Mouse (Mus musculus): ENCODE results near the gene Fuca1. TPM values are rescaled to one million over a fixed set of nuclear protein-coding genes. Genes with fewer than 3 reads are reported as not detected.

Gene Fuca1
- total RNA-seq, 4 experiments from 2014 or later, result 29.8 to 40.8 (median 34.6) TPM

- DNase-seq (ENCODE audit: low spot score), result no peak
Observed at GRCm38 (mm10) chr4:135953179-135953578, 32.6 kb downstream of the Fuca1 start.

GRCm38 (mm10) chr4:135954241-135954640 lies 33.7 kb downstream of the Fuca1 start:
- peak; percentile 71 for DNase-seq (ENCODE audit: low spot score)

GRCm38 (mm10) chr4:135955886-135956285 lies 35.4 kb downstream of the Fuca1 start:
- no peak for DNase-seq (ENCODE audit: low spot score)

- DNase-seq (ENCODE audit: low spot score), result no peak
Observed at GRCm38 (mm10) chr4:135958354-135958753, 37.8 kb downstream of the Fuca1 start.

GRCm38 (mm10) chr4:135960717-135961116 lies 40.2 kb downstream of the Fuca1 start:
- DNase-seq (ENCODE audit: low spot score), result peak; percentile 77

GRCm38 (mm10) chr4:135961709-135962108 lies 41.2 kb downstream of the Fuca1 start:
- DNase-seq (ENCODE audit: low spot score), result no peak

GRCm38 (mm10) chr4:135962198-135962597 lies 41.7 kb downstream of the Fuca1 start:
- no peak for DNase-seq (ENCODE audit: low spot score)

GRCm38 (mm10) chr4:135962946-135963345 lies 42.4 kb downstream of the Fuca1 start:
- DNase-seq (ENCODE audit: low spot score), result no peak

GRCm38 (mm10) chr4:135963457-135964193 lies 43.1 kb downstream of the Fuca1 start, which contains the start of gene Gale:
Gene Gale (plus strand): TSS chr4:135963727.
- DNase-seq (ENCODE audit: low spot score), result peak; percentile 95

GRCm38 (mm10) chr4:135964426-135964825 lies 43.9 kb downstream of the Fuca1 start:
- no peak for DNase-seq (ENCODE audit: low spot score)

- no peak for DNase-seq (ENCODE audit: low spot score)
Observed at GRCm38 (mm10) chr4:135965113-135965512, 44.6 kb downstream of the Fuca1 start.

GRCm38 (mm10) chr4:135966283-135966682 lies 45.7 kb downstream of the Fuca1 start:
- no peak for DNase-seq (ENCODE audit: low spot score)

- no peak for DNase-seq (ENCODE audit: low spot score)
Observed at GRCm38 (mm10) chr4:135967086-135967760, 46.7 kb downstream of the Fuca1 start.

GRCm38 (mm10) chr4:135968271-135968869 lies 47.8 kb downstream of the Fuca1 start:
- DNase-seq (ENCODE audit: low spot score), result no peak

- no peak for DNase-seq (ENCODE audit: low spot score)
Observed at GRCm38 (mm10) chr4:135969070-135969750, 48.7 kb downstream of the Fuca1 start.

GRCm38 (mm10) chr4:135970585-135970984 lies 50.0 kb downstream of the Fuca1 start:
- no peak for DNase-seq (ENCODE audit: low spot score)

GRCm38 (mm10) chr4:135971805-135972555 lies 51.4 kb downstream of the Fuca1 start:
- no peak for DNase-seq (ENCODE audit: low spot score)

- DNase-seq (ENCODE audit: low spot score), result peak; percentile 91
Observed at GRCm38 (mm10) chr4:135972556-135972906, 52.0 kb downstream of the Fuca1 start, which contains the start of gene Lypla2. Gene Lypla2 (minus strand): TSS chr4:135972626.

GRCm38 (mm10) chr4:135972911-135973811 lies 52.6 kb downstream of the Fuca1 start:
- DNase-seq (ENCODE audit: low spot score), result no peak

GRCm38 (mm10) chr4:135976146-135976545 lies 55.6 kb downstream of the Fuca1 start:
- DNase-seq (ENCODE audit: low spot score), result no peak

Data from heart, adult 8-10 months (tissue).